Mouse (Mus musculus) stomach, embryonic 16.5 days (tissue): ENCODE data around the gene Pnma3. TPM values are rescaled to one million over a fixed set of nuclear protein-coding genes. Genes with fewer than 3 reads are reported as not detected.
"Not testable (repeated sequence)": the region's sequence is repeated elsewhere in the genome, so short reads cannot be mapped to it uniquely, and the experiment has no call there.

Source experiments
- ATAC-seq: fragments of 200-750 bp; cut with Nextera tagmentation; 2 replicates; pipeline ENCODE4 v1.8.0; 2017; ENCODE audit warnings: moderate number of reproducible peaks, moderate TSS enrichment; ENCODE audit not compliant: insufficient read depth, low FRiP score
- H3K27ac ChIP-seq: fragments of 300-500 bp; sonication (generic); 2 replicates; pipeline ENCODE4 v1.5.1; 2014; ENCODE audit warnings: low read length
- H3K27me3 ChIP-seq: fragments of 300-500 bp; sonication (generic); 2 replicates; pipeline ENCODE4 v1.6.1; 2014; ENCODE audit warnings: low read length, control low read depth, mixed read lengths; ENCODE audit not compliant: control insufficient read depth, insufficient read depth
- H3K36me3 ChIP-seq: fragments of 300-500 bp; sonication (generic); 2 replicates; pipeline ENCODE4 v1.6.1; 2014; ENCODE audit warnings: low read length; ENCODE audit not compliant: control insufficient read depth, insufficient read depth
- H3K4me1 ChIP-seq: fragments of 300-500 bp; sonication (generic); 2 replicates; pipeline ENCODE4 v1.6.1; 2014; ENCODE audit warnings: low read length, control low read depth, mixed read lengths; ENCODE audit not compliant: control insufficient read depth, insufficient read depth
- H3K4me2 ChIP-seq: fragments of 300-500 bp; sonication (generic); 2 replicates; pipeline ENCODE4 v1.6.1; 2014; ENCODE audit warnings: low read depth, low read length, mixed read lengths
- H3K4me3 ChIP-seq: fragments of 300-500 bp; sonication (generic); replicated peaks from 2 replicates; pipeline ENCODE4 v1.5.1; 2014; ENCODE audit warnings: mild to moderate bottlenecking, low read length
- H3K9ac ChIP-seq: fragments of 300-500 bp; sonication (generic); 2 replicates; pipeline ENCODE4 v1.6.1; 2014; ENCODE audit warnings: low read length
- H3K9me3 ChIP-seq: fragments of 300-500 bp; sonication (generic); replicated peaks from 2 replicates; pipeline ENCODE4 v1.6.1; 2016; ENCODE audit warnings: low read length, control low read depth; ENCODE audit not compliant: control insufficient read depth
- WGBS: fragments of 180-500 bp; shearing (Covaris S2); extraction: QIAGEN DNeasy Blood & Tissue Kit; methylation state at CpG from one replicate; pipeline ENCODE4 v1.1.7; 2014; 5-methylcytosine and 5-hydroxymethylcytosine counted together
- polyA plus RNA-seq: library from polyadenylated mRNA; unstranded; fragments of >200 nt; fragmentation: Nextera tagmentation; extraction: Ambion mirVana; gene quantifications from 2 replicates; pipeline ENCODE4 v1.2.1, GENCODE M21; 2015

Pnma3 gene
- polyA plus RNA-seq, 1 experiment from 2014 or later: 0.10 TPM

DNA sequence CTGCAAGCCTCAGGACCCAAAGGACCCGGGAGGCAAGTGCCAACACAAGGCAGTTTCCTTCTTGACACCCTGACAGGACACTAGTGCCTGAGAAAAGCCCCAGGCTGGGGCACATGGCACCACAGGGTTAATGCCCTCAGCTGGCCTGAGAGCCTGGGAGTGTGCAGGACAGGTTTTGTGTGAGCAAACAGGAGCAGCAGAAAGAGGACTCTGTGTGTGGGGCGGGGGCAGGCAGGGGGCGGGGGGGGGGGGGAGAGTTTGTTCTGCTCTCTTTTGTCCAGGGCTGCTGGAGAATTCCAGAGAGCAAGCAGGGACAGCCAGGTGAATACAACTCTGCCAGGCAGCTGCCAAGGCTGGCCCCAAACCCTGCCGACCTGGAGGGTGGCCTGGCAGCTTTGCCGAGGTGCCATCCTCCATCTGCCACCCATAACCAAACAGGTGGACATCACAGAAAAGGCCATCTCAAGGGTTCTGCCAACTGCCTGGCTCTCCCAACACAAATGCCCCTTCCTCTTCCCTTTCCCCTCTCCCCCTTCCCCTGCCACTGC lies 2.3 kb downstream of the Pnma3 start:
- not testable (repeated sequence) for H3K4me3 ChIP-seq, ATAC-seq, H3K4me2 ChIP-seq, H3K36me3 ChIP-seq, H3K9ac ChIP-seq, H3K4me1 ChIP-seq, H3K27ac ChIP-seq, H3K9me3 ChIP-seq, H3K27me3 ChIP-seq
- WGBS: no CpG with 5 or more reads among the region's 5 CpGs

DNA sequence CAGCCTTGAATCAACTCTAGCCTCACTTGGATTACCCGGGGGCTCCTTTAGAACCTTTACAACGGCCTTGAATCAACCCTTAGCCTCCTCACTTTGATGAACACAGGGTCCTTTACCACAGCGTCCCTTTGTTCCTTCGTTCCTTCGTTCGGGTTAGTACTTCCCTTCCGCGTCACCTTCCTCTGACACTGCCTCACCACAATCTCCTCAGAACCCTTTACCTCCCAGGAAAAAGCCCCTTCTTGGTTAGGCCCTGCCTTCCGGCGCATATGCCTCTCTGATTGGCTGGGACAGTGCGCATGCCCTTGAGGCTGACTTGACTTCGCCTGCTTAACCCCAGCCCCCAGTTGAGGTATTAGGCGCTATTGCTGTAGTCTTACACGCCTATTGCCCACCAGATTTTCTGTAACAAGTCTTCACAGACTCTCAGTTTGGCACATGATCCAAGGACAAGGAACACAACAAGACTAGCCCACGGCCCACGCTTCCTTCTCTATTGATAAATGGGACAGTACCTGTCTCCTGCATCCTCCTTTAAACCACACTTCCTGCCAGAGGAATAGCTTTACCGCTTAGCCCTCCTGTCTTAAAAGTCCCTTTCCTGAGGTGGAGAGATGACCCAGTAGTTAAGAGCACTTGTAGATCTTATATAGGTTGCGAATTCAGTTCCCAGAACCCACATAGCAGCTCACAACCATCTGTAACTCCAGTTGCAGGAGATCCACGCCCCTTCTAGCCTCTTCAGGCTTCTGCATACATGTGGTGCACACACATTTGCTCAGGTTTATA lies 17.9 kb downstream of the Pnma3 start, which contains the start of gene Xlr4a:
TSS of gene Xlr4a (minus strand) at position 212 of the 789 bp plus-strand sequence.
- 77% methylated on average over 18 of the region's 19 CpGs for WGBS
- not testable (repeated sequence) for H3K27me3 ChIP-seq, H3K36me3 ChIP-seq

DNA sequence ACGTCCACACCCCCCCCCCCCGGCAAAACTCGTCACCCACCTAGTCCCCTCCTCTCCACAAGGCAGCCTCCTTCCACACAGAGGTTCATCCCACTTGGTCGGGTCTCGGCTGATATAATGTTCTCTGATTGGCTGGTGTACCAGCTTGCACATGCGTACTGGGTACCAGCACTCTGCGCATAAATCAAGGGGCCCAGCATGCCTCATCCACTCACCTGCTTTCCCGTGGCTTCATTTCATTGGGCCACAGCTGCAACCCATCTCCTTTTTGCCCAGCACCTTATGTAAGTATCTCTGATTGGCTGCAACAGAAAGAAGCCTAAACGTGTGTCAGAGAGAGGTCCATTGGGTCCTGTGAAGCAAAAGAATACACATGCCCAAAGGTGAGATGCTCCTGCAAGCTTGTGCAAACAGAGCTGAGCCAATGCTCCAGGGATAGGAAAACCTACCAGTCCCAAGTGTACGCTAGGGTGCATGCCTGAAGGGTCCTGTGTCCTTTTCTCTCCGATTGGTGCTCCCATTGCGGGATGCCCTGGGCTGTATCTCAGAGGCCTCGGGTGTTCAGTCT lies 32.4 kb downstream of the Pnma3 start, which contains the start of gene Xlr3a:
TSS of gene Xlr3a (minus strand) at position 155 of the 568 bp plus-strand sequence.
- not testable (repeated sequence) for H3K36me3 ChIP-seq, H3K27me3 ChIP-seq, H3K9me3 ChIP-seq, ATAC-seq, H3K4me3 ChIP-seq, H3K4me2 ChIP-seq, H3K9ac ChIP-seq, H3K4me1 ChIP-seq, H3K27ac ChIP-seq
- 72% methylated on average over 12 of the region's 13 CpGs for WGBS

More for the DNA sequence above, 17.9 kb downstream of the Pnma3 start, which contains the start of gene Xlr4a:
- not testable (repeated sequence) for ATAC-seq, H3K4me2 ChIP-seq, H3K4me1 ChIP-seq, H3K4me3 ChIP-seq, H3K9me3 ChIP-seq, H3K9ac ChIP-seq, H3K27ac ChIP-seq

DNA sequence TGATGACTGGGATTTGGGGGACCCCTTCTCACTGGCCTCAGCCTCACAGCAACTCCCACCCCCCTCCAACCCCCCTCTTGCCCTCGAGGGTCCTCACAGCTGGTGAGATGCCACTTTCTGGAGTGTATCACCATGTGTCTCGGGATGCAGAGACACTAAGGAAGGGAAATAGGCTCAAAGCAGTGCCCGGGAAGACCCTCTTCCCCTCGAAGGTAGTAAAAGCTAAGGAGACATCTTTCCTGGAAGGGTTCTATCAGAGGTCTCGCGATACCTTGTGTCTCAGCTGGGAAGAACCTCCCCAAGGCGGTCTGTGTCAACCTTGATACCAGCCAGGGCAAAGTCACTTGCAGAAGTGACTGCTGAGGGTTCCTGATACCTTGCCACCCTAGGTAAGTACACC lies 52.2 kb downstream of the Pnma3 start, which contains the start of gene Gm14685:
TSS of gene Gm14685 (plus strand) at position 301 of the 400 bp plus-strand sequence.
- not testable (repeated sequence) for H3K36me3 ChIP-seq, H3K4me3 ChIP-seq, H3K9me3 ChIP-seq, H3K4me2 ChIP-seq, H3K9ac ChIP-seq, H3K27ac ChIP-seq, H3K27me3 ChIP-seq, H3K4me1 ChIP-seq, ATAC-seq
- no CpG with 5 or more reads among the region's 7 CpGs for WGBS

Other genes starting within 250 kb of the Pnma3 start
- 0.57 and 0.76 TPM in 2 replicates for gene Gabrq, start 239.6 kb upstream of the Pnma3 start, polyA plus RNA-seq
- 60.3 and 71.4 TPM in 2 replicates for gene Cetn2, start 146.4 kb upstream of the Pnma3 start, polyA plus RNA-seq
- gene Nsdhl, start 146.2 kb upstream of the Pnma3 start, polyA plus RNA-seq: 29.0 and 31.9 TPM in 2 replicates
- 25.5 and 32.3 TPM in 2 replicates for gene Zfp185, start 77.4 kb upstream of the Pnma3 start, polyA plus RNA-seq
- gene Pnma5, start 27.7 kb upstream of the Pnma3 start, polyA plus RNA-seq: 0.10 and 0.17 TPM in 2 replicates
- 0.97 and 1.0 TPM in 2 replicates for gene Xlr4a, start 17.7 kb downstream of the Pnma3 start, polyA plus RNA-seq
- 5.6 and 5.7 TPM in 2 replicates for gene Xlr3a, start 32.3 kb downstream of the Pnma3 start, polyA plus RNA-seq
- gene Gm14685, start 52.3 kb downstream of the Pnma3 start, polyA plus RNA-seq: 0.14 and 0.19 TPM in 2 replicates
- not detected in 2 replicates for gene Xlr5b, start 84.0 kb downstream of the Pnma3 start, polyA plus RNA-seq
- not detected in 2 replicates for gene DXBay18, start 84.7 kb downstream of the Pnma3 start, polyA plus RNA-seq
- gene Spin2d, start 112.2 kb downstream of the Pnma3 start, polyA plus RNA-seq: not detected in 2 replicates
- 9.6 and 12.5 TPM in 2 replicates for gene Xlr3b, start 127.4 kb downstream of the Pnma3 start, polyA plus RNA-seq
- 0.90 and 1.8 TPM in 2 replicates for gene Xlr4b, start 149.5 kb downstream of the Pnma3 start, polyA plus RNA-seq
- gene F8a, start 163.5 kb downstream of the Pnma3 start, polyA plus RNA-seq: 12.8 and 14.7 TPM in 2 replicates
- 0.67 and 0.93 TPM in 2 replicates for gene Xlr4c, start 178.3 kb downstream of the Pnma3 start, polyA plus RNA-seq
- not detected in 2 replicates for gene Xlr3c, start 200.6 kb downstream of the Pnma3 start, polyA plus RNA-seq
- gene Xlr5a, start 228.2 kb downstream of the Pnma3 start, polyA plus RNA-seq: 0.12 and 0.31 TPM in 2 replicates
- not detected in 2 replicates for gene Xlr5c, start 228.2 kb downstream of the Pnma3 start, polyA plus RNA-seq